Mouse (Mus musculus) neural tube, embryonic 12.5 days (tissue): ENCODE measurements at regions not wholly inside any gene's neighbourhood (a gene's known extent, or its start where the extent isn't known, plus 50 kb on each side); places are given as distances from the start of the nearest gene placed in this dataset.

ENCODE experiments used
- ATAC-seq: fragments of 200-750 bp; cut with Nextera tagmentation; 2 replicates; pipeline ENCODE4 v1.8.0; 2017; ENCODE audit warnings: low read depth, mild to moderate bottlenecking, moderate TSS enrichment, moderate library complexity; ENCODE audit not compliant: low FRiP score
- H3K27ac ChIP-seq: fragments of 300-500 bp; sonication (generic); 2 replicates; pipeline ENCODE4 v1.5.1; 2016
- H3K27me3 ChIP-seq: fragments of 300-500 bp; sonication (generic); replicated peaks from 2 replicates; pipeline ENCODE4 v1.6.1; 2016; ENCODE audit warnings: mild to moderate bottlenecking
- H3K36me3 ChIP-seq: fragments of 300-500 bp; sonication (generic); 2 replicates; pipeline ENCODE4 v1.6.1; 2016; ENCODE audit warnings: mild to moderate bottlenecking
- H3K4me1 ChIP-seq: fragments of 300-500 bp; sonication (generic); 2 replicates; pipeline ENCODE4 v1.6.1; 2016
- H3K4me2 ChIP-seq: fragments of 300-500 bp; sonication (generic); replicated peaks from 2 replicates; pipeline ENCODE4 v1.6.1; 2016; ENCODE audit warnings: mild to moderate bottlenecking
- H3K4me3 ChIP-seq: fragments of 300-500 bp; sonication (generic); 2 replicates; pipeline ENCODE4 v1.5.1; 2016
- H3K9ac ChIP-seq: fragments of 300-500 bp; sonication (generic); 2 replicates; pipeline ENCODE4 v1.6.1; 2016; ENCODE audit warnings: mild to moderate bottlenecking
- H3K9me3 ChIP-seq: fragments of 300-500 bp; sonication (generic); 2 replicates; pipeline ENCODE4 v1.6.1; 2016; ENCODE audit warnings: mild to moderate bottlenecking
- WGBS: fragments of 180-500 bp; shearing (Covaris S2); methylation state at CpG from one replicate; pipeline ENCODE4 v1.1.7; 2016; 5-methylcytosine and 5-hydroxymethylcytosine counted together

DNA sequence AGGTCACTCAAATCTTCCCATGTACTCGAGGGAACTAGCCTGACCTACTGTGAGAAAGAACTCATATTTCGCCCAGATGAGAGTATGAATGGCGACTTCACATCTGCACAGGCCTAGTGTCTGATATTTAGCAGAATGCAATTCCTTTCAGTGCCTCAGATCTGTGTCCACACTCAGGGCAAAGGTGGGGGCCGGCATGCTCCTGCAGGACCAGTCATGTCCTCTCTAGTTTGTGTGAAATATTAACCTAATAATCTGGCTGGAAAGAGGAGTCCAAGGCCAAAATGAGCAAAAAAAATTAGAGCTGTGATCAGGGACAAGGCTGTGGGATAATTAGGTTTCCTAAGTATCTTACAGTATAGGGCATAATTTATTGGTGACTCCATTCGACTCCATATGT lies 292.1 kb downstream of the Irs2 start:
- H3K4me2 ChIP-seq: no peak overlapping the region

GRCm38 (mm10) chr8:10713515-10714042 lies 294.7 kb downstream of the Irs2 start:
- Histone ChIP-seq H3K4me3 (no peak overlapping the region), H3K36me3 (no peaks in the 10 kb centered on the region), H3K4me1 (peaks cover 13% of the 10 kb centered on the region; the same call in 1 of the 2 replicates), H3K4me2 (no peak overlapping the region), H3K27ac (no peak overlapping the region), H3K9me3 (no peaks in the 10 kb centered on the region), H3K27me3 (no peaks in the 10 kb centered on the region), H3K9ac (no peak overlapping the region)
- ATAC-seq: no peak
- 66% methylated on average over 13 of the region's 13 CpGs for WGBS

More for the DNA sequence above, 292.1 kb downstream of the Irs2 start:
- no peaks in the 10 kb centered on the region for H3K36me3 ChIP-seq
- ATAC-seq: no peak
- no peak overlapping the region for H3K27ac ChIP-seq
- H3K4me1 ChIP-seq: peaks cover 14% of the 10 kb centered on the region; the same call in 1 of the 2 replicates
- H3K9me3 ChIP-seq: no peaks in the 10 kb centered on the region
- 82% methylated on average over 5 of the region's 5 CpGs for WGBS
- H3K4me3 ChIP-seq: no peak overlapping the region
- H3K27me3 ChIP-seq: no peaks in the 10 kb centered on the region
- H3K9ac ChIP-seq: no peak overlapping the region

DNA sequence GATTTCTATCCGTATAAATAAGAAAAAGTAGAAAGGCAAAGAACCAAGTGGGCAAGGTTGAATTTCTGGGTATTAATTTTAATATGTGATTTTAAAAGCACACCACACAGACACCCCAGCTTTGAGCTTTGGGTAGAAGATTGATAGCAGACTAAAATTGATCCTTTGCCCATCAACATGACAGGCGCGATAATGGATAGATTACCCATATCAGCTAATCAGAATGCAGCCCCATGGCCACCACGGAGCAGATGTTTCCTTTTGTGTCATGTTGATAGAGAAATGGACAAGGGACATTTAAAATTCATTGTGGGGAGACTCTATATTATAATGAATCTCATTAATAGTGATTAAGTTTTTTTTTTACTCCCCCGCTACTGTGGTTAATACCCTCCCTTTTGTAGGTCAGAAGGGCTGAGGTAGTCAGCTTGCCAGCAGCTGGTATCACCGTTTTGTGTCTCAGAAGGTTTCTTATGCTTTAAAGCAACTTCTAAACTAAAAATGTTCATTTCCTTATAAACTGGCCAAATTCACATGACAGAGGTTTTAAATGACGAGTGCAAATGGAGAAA lies 296.1 kb downstream of the Irs2 start:
- Histone ChIP-seq H3K36me3 (no peaks in the 10 kb centered on the region), H3K4me1 (peaks cover 13% of the 10 kb centered on the region; the same call in 1 of the 2 replicates), H3K27ac (no peak overlapping the region), H3K4me2 (no peak overlapping the region), H3K9ac (no peak overlapping the region), H3K27me3 (no peaks in the 10 kb centered on the region), H3K9me3 (no peaks in the 10 kb centered on the region), H3K4me3 (no peak overlapping the region)
- 68% methylated on average over 7 of the region's 7 CpGs for WGBS
- no peak for ATAC-seq

DNA sequence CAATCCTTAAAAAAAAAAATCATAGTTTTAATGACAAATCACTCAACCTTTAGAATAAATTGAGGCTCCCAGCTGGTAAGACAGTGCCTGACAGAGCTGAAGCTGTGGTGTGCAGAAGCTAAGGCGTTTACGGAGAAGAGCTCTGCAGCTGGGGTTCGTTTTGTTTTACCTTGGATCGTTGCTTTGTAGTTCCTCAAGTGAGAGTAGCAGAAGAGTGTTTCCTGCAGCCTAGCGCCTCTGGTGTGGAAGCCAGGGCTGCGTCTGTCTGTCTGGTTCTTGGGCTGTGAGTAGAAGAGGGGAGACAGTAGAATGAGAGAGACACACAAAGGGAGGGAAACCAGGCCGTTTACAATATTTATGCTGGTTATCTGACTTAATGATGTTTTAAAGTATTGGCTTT lies 296.8 kb downstream of the Irs2 start:
- no peaks in the 10 kb centered on the region for H3K36me3 ChIP-seq
- H3K27me3 ChIP-seq: no peaks in the 10 kb centered on the region
- peaks cover 7% of the 10 kb centered on the region; the same call in 1 of the 2 replicates for H3K4me1 ChIP-seq
- 61% methylated on average over 7 of the region's 7 CpGs for WGBS
- H3K4me2 ChIP-seq: no peak overlapping the region
- H3K27ac ChIP-seq: no peak overlapping the region
- no peak overlapping the region for H3K4me3 ChIP-seq
- ATAC-seq: no peak
- H3K9ac ChIP-seq: no peak overlapping the region
- no peaks in the 10 kb centered on the region for H3K9me3 ChIP-seq

DNA sequence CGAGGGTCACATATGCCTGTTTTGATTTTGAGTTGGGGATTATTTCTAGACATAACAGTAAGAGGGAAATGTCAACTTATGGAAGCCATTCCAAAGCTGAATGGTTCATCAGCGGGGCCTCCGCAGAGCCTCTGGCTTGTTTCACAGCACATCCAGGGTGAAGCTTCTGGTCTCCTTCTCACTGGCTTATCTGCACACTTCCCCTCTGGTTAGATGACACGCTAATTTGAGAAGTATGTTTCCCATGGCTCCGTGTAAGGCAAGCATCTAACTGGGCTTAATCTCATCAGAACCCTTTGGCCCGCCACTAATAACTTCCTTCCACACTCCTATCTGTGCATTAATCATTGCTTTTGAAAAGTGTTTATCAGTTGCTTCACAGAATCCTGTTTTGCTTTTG lies 299.7 kb downstream of the Irs2 start:
- ATAC-seq: no peak
- no peak overlapping the region for H3K27ac ChIP-seq
- no peak overlapping the region for H3K4me2 ChIP-seq
- H3K36me3 ChIP-seq: no peaks in the 10 kb centered on the region
- no peaks in the 10 kb centered on the region; the same call in 1 of the 2 replicates for H3K4me1 ChIP-seq
- no peaks in the 10 kb centered on the region for H3K27me3 ChIP-seq
- WGBS: 90% methylated on average over 6 of the region's 6 CpGs
- H3K9me3 ChIP-seq: no peaks in the 10 kb centered on the region
- no peak overlapping the region for H3K4me3 ChIP-seq
- no peak overlapping the region for H3K9ac ChIP-seq

- H3K4me2 ChIP-seq: no peak overlapping the region
- H3K9me3 ChIP-seq: no peaks in the 10 kb centered on the region
- H3K4me1 ChIP-seq: peaks cover 8% of the 10 kb centered on the region
- no peak overlapping the region for H3K27ac ChIP-seq
- no peak for ATAC-seq
- H3K36me3 ChIP-seq: no peaks in the 10 kb centered on the region
- no peaks in the 10 kb centered on the region for H3K27me3 ChIP-seq
- no peak overlapping the region for H3K9ac ChIP-seq
- H3K4me3 ChIP-seq: no peak overlapping the region
Observed at GRCm38 (mm10) chr8:10707122-10707521, 301.1 kb downstream of the Irs2 start.

- Histone ChIP-seq H3K27me3 (no peaks in the 10 kb centered on the region), H3K4me3 (no peak overlapping the region), H3K27ac (no peak overlapping the region), H3K9me3 (no peaks in the 10 kb centered on the region), H3K4me1 (peaks cover 15% of the 10 kb centered on the region), H3K36me3 (no peaks in the 10 kb centered on the region), H3K9ac (no peak overlapping the region), H3K4me2 (no peak overlapping the region)
- ATAC-seq: no peak
- 75% methylated on average over 7 of the region's 7 CpGs for WGBS
Observed at GRCm38 (mm10) chr8:10705909-10706308, 302.3 kb downstream of the Irs2 start.

DNA sequence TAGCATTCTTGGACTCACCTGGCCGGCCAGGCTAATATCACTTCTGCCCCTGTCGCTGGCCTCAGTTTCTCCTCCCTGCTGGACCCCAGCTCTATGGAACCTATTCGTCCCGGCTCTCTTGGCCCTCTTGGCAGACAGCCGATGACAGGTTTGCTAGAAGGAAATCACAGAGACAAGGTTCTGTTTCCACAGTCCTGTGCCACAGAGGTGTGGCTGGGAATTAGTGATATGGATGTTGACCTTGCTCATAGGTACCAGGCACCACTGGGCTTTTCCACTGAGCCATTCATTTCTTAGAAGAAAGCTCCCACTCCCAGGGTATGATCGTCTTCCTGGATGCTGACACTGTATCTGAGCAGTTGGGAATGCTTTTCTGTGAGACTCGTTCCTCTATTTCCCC lies 305.5 kb downstream of the Irs2 start:
- Histone ChIP-seq H3K4me2 (no peak overlapping the region), H3K4me1 (peaks cover 20% of the 10 kb centered on the region), H3K27ac (no peak overlapping the region), H3K27me3 (no peaks in the 10 kb centered on the region), H3K36me3 (no peaks in the 10 kb centered on the region), H3K9me3 (no peaks in the 10 kb centered on the region), H3K4me3 (no peak overlapping the region), H3K9ac (no peak overlapping the region)
- 92% methylated on average over 7 of the region's 7 CpGs for WGBS
- ATAC-seq: no peak

GRCm38 (mm10) chr8:10702248-10702647 lies 306.0 kb downstream of the Irs2 start:
- no peaks in the 10 kb centered on the region for H3K27me3 ChIP-seq
- peaks cover 20% of the 10 kb centered on the region for H3K4me1 ChIP-seq
- no peaks in the 10 kb centered on the region for H3K36me3 ChIP-seq
- no peak overlapping the region for H3K27ac ChIP-seq
- no peaks in the 10 kb centered on the region for H3K9me3 ChIP-seq
- no peak overlapping the region for H3K4me3 ChIP-seq
- peak overlapping the region; percentile 8 for H3K4me2 ChIP-seq
- WGBS: 51% methylated on average over 10 of the region's 10 CpGs
- 0 out of 2 replicates have a peak, but pooled peaks have one; percentile 45 for ATAC-seq
- no peak overlapping the region for H3K9ac ChIP-seq

GRCm38 (mm10) chr8:10701648-10702061 lies 306.6 kb downstream of the Irs2 start:
- Histone ChIP-seq H3K27ac (no peak overlapping the region), H3K4me1 (peaks cover 20% of the 10 kb centered on the region), H3K36me3 (no peaks in the 10 kb centered on the region), H3K4me3 (no peak overlapping the region), H3K27me3 (no peaks in the 10 kb centered on the region), H3K9me3 (no peaks in the 10 kb centered on the region), H3K4me2 (peak overlapping the region; percentile 8), H3K9ac (no peak overlapping the region)
- peak; percentile 80 for ATAC-seq
- WGBS: 37% methylated on average over 4 of the region's 4 CpGs

GRCm38 (mm10) chr8:10701226-10701625 lies 307.0 kb downstream of the Irs2 start:
- no peaks in the 10 kb centered on the region for H3K27me3 ChIP-seq
- peaks cover 20% of the 10 kb centered on the region for H3K4me1 ChIP-seq
- no peaks in the 10 kb centered on the region for H3K36me3 ChIP-seq
- peak; percentile 68; the same call in 1 of the 2 replicates for ATAC-seq
- 63% methylated on average over 4 of the region's 4 CpGs for WGBS
- no peak overlapping the region for H3K27ac ChIP-seq
- H3K4me2 ChIP-seq: no peak overlapping the region
- H3K9ac ChIP-seq: no peak overlapping the region
- H3K4me3 ChIP-seq: no peak overlapping the region
- no peaks in the 10 kb centered on the region for H3K9me3 ChIP-seq

DNA sequence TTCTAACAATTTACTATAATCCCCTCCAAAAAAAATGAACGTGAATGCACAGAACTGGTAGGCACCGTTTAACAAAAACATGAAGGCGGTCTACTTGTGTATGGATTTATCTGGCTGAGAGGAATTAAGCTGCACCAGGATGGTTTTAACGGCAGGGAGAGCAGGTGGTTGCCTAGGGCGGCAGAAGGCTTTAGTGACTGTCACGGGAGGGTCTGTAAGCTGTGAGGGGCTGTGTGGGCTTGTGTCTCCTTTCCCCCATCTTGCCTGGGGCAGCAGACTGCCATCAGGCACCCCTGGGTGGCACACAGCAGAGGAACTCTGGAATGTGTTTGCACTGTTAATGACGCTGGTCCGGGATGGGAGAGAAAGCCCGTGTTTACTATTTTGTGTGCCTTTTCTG lies 308.6 kb downstream of the Irs2 start:
- H3K4me2 ChIP-seq: no peak overlapping the region
- no peak overlapping the region for H3K27ac ChIP-seq
- 59% methylated on average over 9 of the region's 9 CpGs for WGBS
- peaks cover 20% of the 10 kb centered on the region for H3K4me1 ChIP-seq
- no peaks in the 10 kb centered on the region for H3K9me3 ChIP-seq
- H3K9ac ChIP-seq: no peak overlapping the region
- H3K4me3 ChIP-seq: no peak overlapping the region
- no peaks in the 10 kb centered on the region for H3K27me3 ChIP-seq
- ATAC-seq: no peak
- no peaks in the 10 kb centered on the region for H3K36me3 ChIP-seq

- Histone ChIP-seq H3K9ac (no peak overlapping the region), H3K9me3 (no peaks in the 10 kb centered on the region), H3K27me3 (no peaks in the 10 kb centered on the region), H3K27ac (no peak overlapping the region), H3K36me3 (no peaks in the 10 kb centered on the region), H3K4me1 (peaks cover 10% of the 10 kb centered on the region), H3K4me2 (no peak overlapping the region), H3K4me3 (no peak overlapping the region)
- 87% methylated on average over 6 of the region's 6 CpGs for WGBS
- ATAC-seq: no peak
Observed at GRCm38 (mm10) chr8:10695181-10695580, 313.1 kb downstream of the Irs2 start.
